Mouse (Mus musculus) kidney, postnatal 10 days (tissue): Measurements from ENCODE around the gene Olfr113.
"Not testable (repeated sequence)": the region's sequence is repeated elsewhere in the genome, so short reads cannot be mapped to it uniquely, and the experiment has no call there.

Experiments used
- DNase-seq: peaks from one replicate; pipeline ENCODE4 v3.0.0; 2021; ENCODE audit warnings: mixed read lengths

Gene Olfr113

GRCm38 (mm10) chr17:37577563-37577962 lies at the start of gene Olfr113:
Olfr113 (minus strand) TSS chr17:37577663.
- no peak for DNase-seq

GRCm38 (mm10) chr17:37627009-37627408 lies 49.5 kb upstream of the Olfr113 start, which contains the start of the genes Olfr115 and Olfr116:
Olfr115 (minus strand) TSS chr17:37627109.
Olfr116 (minus strand) TSS chr17:37627199.
- DNase-seq: no peak

- no peak for DNase-seq
Measured at GRCm38 (mm10) chr17:37592643-37593042, 15.2 kb upstream of the Olfr113 start, which contains the start of gene Olfr114. Olfr114 (minus strand) TSS chr17:37592743.

DNA sequence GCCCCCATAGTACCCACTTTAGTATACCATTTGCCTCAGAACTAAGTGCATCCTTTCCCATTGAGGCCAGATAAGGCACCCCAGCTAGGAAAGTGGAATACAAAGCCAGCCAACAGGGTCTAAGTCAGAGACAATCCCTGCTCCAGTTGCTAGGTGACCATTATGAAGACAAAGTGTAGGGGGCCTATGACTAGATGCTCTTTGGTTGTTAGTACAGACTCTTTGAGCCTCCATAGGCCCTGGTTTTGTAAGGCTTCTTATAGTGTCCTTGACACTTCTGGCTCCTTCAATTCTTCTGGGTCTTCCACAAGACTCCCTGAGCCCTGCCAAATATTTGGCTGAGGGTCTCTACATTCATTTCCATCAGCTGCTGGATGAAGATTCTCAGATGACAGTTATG lies 8.1 kb downstream of the Olfr113 start, which contains the start of gene Olfr112:
Gene Olfr112 (minus strand): TSS at position 101 of the 400 bp plus-strand sequence.
- no peak for DNase-seq

DNA sequence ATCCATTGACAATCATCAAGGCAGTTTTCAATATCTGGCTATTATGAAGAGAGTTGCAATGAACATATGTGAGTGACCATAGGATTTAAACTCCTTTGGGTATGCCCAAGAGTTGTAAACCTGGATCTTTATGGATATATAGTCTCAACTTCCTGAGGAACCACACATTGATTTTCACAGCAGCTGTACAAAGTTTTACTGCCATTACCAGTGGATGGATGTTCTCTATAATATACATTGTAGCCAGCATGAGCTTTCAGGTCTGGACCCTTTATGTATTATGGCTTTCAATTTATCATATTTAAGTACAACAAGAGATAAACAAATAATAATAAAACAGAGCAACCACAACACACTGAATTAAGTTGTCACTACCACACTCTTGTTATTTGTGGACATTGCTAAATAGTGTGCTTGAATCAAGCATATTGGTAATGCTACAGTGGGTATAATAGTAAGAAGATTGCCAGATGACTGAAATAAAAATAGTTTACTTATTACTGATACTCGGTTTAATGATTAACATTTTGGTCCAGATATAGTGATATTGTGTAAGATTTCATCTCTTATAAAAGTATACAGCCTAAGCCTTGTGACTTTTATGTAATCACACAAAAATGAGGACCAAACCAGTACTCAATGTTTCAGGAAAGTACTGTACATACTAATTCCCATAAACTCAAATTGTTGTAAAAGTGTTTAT lies 18.4 kb downstream of the Olfr113 start:
- DNase-seq: no peak

DNA sequence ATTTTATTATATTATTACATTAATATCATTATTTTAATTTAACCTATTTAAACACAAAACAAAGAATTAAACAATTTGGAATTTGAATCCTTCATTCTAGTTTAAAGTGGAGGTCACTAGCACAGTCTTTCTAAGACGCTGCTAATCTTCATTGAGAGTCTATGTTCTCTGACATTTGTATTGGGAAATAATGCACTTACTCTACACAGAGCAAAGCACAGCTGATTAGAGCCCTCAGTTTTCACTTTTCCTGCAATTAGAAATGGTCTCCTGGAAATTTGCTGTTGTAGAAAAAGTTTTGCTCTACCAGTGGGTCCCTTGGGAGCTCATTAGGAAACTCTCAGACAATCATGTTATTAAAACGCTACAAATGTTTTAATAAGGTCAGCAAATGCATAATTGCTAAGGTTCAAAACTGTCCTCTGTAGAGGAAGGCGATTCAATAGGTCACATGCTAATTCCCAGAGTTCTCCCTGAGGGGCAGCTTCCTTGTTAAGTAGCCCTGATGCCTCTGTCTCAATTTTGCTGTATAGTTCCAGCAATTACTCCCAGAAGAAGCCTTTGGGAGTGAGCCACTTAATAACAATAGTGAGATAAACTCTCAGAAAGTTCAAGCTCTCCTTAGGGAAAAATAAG lies 33.5 kb downstream of the Olfr113 start:
- DNase-seq: no peak

DNA sequence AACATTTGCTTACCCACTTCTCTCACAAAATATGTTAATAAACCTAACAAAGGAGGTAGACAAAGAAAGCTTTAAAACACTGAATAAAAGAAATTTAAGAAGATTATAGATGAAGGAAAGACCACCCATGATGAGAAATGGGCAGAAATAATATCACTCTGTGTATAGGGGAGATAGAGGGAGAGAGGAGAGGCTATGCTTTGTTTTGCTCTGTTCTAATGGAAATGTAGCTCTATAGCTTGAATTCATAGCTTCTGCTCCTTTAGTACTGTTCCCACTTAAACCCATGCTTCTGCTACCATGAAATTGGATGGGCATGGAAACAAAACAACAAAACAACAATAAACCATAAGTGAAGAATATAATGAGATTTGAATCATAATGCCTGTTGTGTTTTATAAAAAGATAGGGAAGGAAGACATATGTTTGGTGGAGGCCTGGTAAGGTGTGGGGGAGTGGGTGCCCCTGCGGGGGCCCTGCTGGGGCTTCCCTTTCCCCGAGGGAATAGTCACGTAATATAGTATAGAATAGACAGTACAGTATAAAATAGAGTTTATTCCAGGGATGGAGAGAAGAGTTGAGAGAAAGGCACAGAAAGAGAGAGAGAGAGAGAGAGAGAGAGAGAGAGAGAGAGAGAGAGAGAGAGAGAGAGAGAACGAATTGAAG lies 35.9 kb downstream of the Olfr113 start:
- DNase-seq: no peak

DNA sequence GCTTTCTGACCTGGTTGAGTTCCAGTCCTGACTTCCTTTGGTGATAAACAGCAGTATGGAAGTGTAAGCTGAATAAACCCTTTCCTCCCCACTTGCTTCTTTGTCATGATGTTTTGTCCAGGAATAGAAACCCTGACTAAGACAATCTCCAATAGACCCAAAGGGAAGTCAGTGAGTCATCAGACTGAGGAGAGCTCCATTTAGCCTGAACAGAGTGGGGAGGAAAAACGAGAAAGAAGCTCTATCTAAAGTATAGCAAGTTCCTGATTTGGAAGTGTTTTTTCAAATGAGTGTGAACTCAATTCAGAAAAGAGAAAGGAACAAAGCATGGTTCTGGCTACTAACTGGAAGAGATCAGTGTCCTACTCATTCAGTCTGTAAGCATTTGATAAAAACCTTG lies 39.0 kb downstream of the Olfr113 start:
- not testable (repeated sequence) for DNase-seq

- DNase-seq: no peak
Measured at GRCm38 (mm10) chr17:37535173-37535572, 42.3 kb downstream of the Olfr113 start.

GRCm38 (mm10) chr17:37525427-37525826 lies 52.0 kb downstream of the Olfr113 start:
- DNase-seq: not testable (repeated sequence)

- DNase-seq: not testable (repeated sequence)
Measured at GRCm38 (mm10) chr17:37524612-37525011, 52.9 kb downstream of the Olfr113 start.
